Mouse (Mus musculus): ENCODE data around the gene Pum3. TPM values are rescaled to one million over a fixed set of nuclear protein-coding genes. Genes with fewer than 3 reads are reported as not detected.

Gene Pum3
- 76.1 and 81.2 TPM in 2 replicates for polyA plus RNA-seq (2016; fragmentation: Nextera tagmentation; extraction: Ambion mirVana)

GRCm38 (mm10) chr19:27429745-27430251, at the start of gene Pum3:
Pum3 (minus strand) TSS chr19:27429825.
- Histone ChIP-seq H3K9me3 (no peaks in the 10 kb centered on the region), H3K9ac (peak within 1 kb of the TSS; percentile 73), H3K27me3 (replicated peaks) (no peaks in the 10 kb centered on the region), H3K4me1 (peaks cover 16% of the 10 kb centered on the region), H3K4me3 (peak within 1 kb of the TSS; percentile 78), H3K27ac (peak within 1 kb of the TSS; percentile 50; the same call in 1 of the 2 replicates), H3K36me3 (peaks cover 7% of the 10 kb centered on the region), H3K4me2 (replicated peaks) (peak within 1 kb of the TSS; percentile 75)
- peak; percentile 98 for ATAC-seq (ENCODE audit: low FRiP score, low read depth)
- under 1% methylated on average over 40 of the region's 40 CpGs for WGBS

- Histone ChIP-seq H3K9me3 (no peaks in the 10 kb centered on the region), H3K4me2 (replicated peaks) (no peak overlapping the region), H3K27ac (no peak overlapping the region), H3K4me1 (no peaks in the 10 kb centered on the region), H3K4me3 (no peak overlapping the region), H3K27me3 (replicated peaks) (no peaks in the 10 kb centered on the region), H3K36me3 (no peaks in the 10 kb centered on the region), H3K9ac (no peak overlapping the region)
- ATAC-seq (ENCODE audit: low FRiP score, low read depth): no peak
- WGBS: 82% methylated on average over 4 of the region's 4 CpGs
Observed at GRCm38 (mm10) chr19:27466691-27467090, 37.1 kb upstream of the Pum3 start.

- H3K9me3 ChIP-seq: no peaks in the 10 kb centered on the region
- no peak overlapping the region for H3K4me3 ChIP-seq
- no peaks in the 10 kb centered on the region for H3K4me1 ChIP-seq
- no peaks in the 10 kb centered on the region for H3K36me3 ChIP-seq
- no peak overlapping the region for H3K27ac ChIP-seq
- no peak overlapping the region for H3K4me2 ChIP-seq (replicated peaks)
- no peak overlapping the region for H3K9ac ChIP-seq
- no peaks in the 10 kb centered on the region for H3K27me3 ChIP-seq (replicated peaks)
- WGBS: 77% methylated on average over 4 of the region's 4 CpGs
- ATAC-seq (ENCODE audit: low FRiP score, low read depth): no peak
Observed at GRCm38 (mm10) chr19:27462656-27463055, 33.0 kb upstream of the Pum3 start.

- Histone ChIP-seq H3K36me3 (no peaks in the 10 kb centered on the region), H3K4me3 (no peak overlapping the region), H3K4me2 (replicated peaks) (no peak overlapping the region), H3K27ac (no peak overlapping the region), H3K9ac (no peak overlapping the region), H3K9me3 (no peaks in the 10 kb centered on the region), H3K4me1 (no peaks in the 10 kb centered on the region), H3K27me3 (replicated peaks) (no peaks in the 10 kb centered on the region)
- ATAC-seq (ENCODE audit: low FRiP score, low read depth): no peak
- WGBS: 45% methylated on average over 4 of the region's 4 CpGs
Observed at GRCm38 (mm10) chr19:27450458-27450857, 20.8 kb upstream of the Pum3 start.

GRCm38 (mm10) chr19:27447515-27447914, 17.9 kb upstream of the Pum3 start:
- no peaks in the 10 kb centered on the region for H3K4me1 ChIP-seq
- no peak overlapping the region for H3K27ac ChIP-seq
- WGBS: 27% methylated on average over 7 of the region's 7 CpGs
- no peak overlapping the region for H3K4me3 ChIP-seq
- no peaks in the 10 kb centered on the region for H3K9me3 ChIP-seq
- H3K27me3 ChIP-seq (replicated peaks): no peaks in the 10 kb centered on the region
- no peaks in the 10 kb centered on the region for H3K36me3 ChIP-seq
- H3K9ac ChIP-seq: no peak overlapping the region
- ATAC-seq (ENCODE audit: low FRiP score, low read depth): peak; percentile 56; the same call in 1 of the 2 replicates
- H3K4me2 ChIP-seq (replicated peaks): no peak overlapping the region

- Histone ChIP-seq H3K4me3 (no peak overlapping the region), H3K4me2 (replicated peaks) (no peak overlapping the region), H3K9me3 (no peaks in the 10 kb centered on the region), H3K4me1 (no peaks in the 10 kb centered on the region), H3K27me3 (replicated peaks) (no peaks in the 10 kb centered on the region), H3K9ac (no peak overlapping the region), H3K36me3 (no peaks in the 10 kb centered on the region), H3K27ac (no peak overlapping the region)
- ATAC-seq (ENCODE audit: low FRiP score, low read depth): no peak
- WGBS: 73% methylated on average over 5 of the region's 5 CpGs
Observed at GRCm38 (mm10) chr19:27441106-27441505, 11.5 kb upstream of the Pum3 start.

GRCm38 (mm10) chr19:27437982-27438652, 8.5 kb upstream of the Pum3 start:
- Histone ChIP-seq H3K36me3 (no peaks in the 10 kb centered on the region), H3K4me3 (no peak overlapping the region), H3K27ac (no peak overlapping the region), H3K4me1 (no peaks in the 10 kb centered on the region), H3K9ac (no peak overlapping the region), H3K9me3 (no peaks in the 10 kb centered on the region), H3K4me2 (replicated peaks) (no peak overlapping the region), H3K27me3 (replicated peaks) (no peaks in the 10 kb centered on the region)
- 86% methylated on average over 10 of the region's 10 CpGs for WGBS
- ATAC-seq (ENCODE audit: low FRiP score, low read depth): no peak

GRCm38 (mm10) chr19:27430406-27430805, 781 bp upstream of the Pum3 start:
- H3K9me3 ChIP-seq: no peaks in the 10 kb centered on the region
- H3K4me2 ChIP-seq (replicated peaks): peak overlapping the region; percentile 75
- peak overlapping the region; percentile 78 for H3K4me3 ChIP-seq
- peak overlapping the region; percentile 50; the same call in 1 of the 2 replicates for H3K27ac ChIP-seq
- no peaks in the 10 kb centered on the region for H3K27me3 ChIP-seq (replicated peaks)
- ATAC-seq (ENCODE audit: low FRiP score, low read depth): peak; percentile 13; the same call in 1 of the 2 replicates
- H3K4me1 ChIP-seq: peaks cover 16% of the 10 kb centered on the region
- H3K9ac ChIP-seq: peak overlapping the region; percentile 73
- 1% methylated on average over 10 of the region's 10 CpGs for WGBS
- peaks cover 3% of the 10 kb centered on the region; the same call in 1 of the 2 replicates for H3K36me3 ChIP-seq

- H3K27me3 ChIP-seq (replicated peaks): no peaks in the 10 kb centered on the region
- no peak; the same call in 1 of the 2 replicates for ATAC-seq (ENCODE audit: low FRiP score, low read depth)
- no peak overlapping the region for H3K27ac ChIP-seq
Observed at GRCm38 (mm10) chr19:27429281-27429680, 344 bp downstream of the Pum3 start.

GRCm38 (mm10) chr19:27427865-27428264, 1.8 kb downstream of the Pum3 start:
- 85% methylated on average over 2 of the region's 2 CpGs for WGBS
- Histone ChIP-seq H3K4me2 (replicated peaks) (no peak overlapping the region), H3K9me3 (no peaks in the 10 kb centered on the region), H3K9ac (no peak overlapping the region), H3K27me3 (replicated peaks) (no peaks in the 10 kb centered on the region), H3K4me1 (peaks cover 16% of the 10 kb centered on the region), H3K27ac (no peak overlapping the region), H3K4me3 (no peak overlapping the region), H3K36me3 (peaks cover 24% of the 10 kb centered on the region)
- no peak for ATAC-seq (ENCODE audit: low FRiP score, low read depth)

More at GRCm38 (mm10) chr19:27429281-27429680, 344 bp downstream of the Pum3 start:
- no peaks in the 10 kb centered on the region for H3K9me3 ChIP-seq
- H3K36me3 ChIP-seq: peaks cover 12% of the 10 kb centered on the region
- H3K4me1 ChIP-seq: peaks cover 16% of the 10 kb centered on the region
- H3K9ac ChIP-seq: peak overlapping the region; percentile 62
- WGBS: under 1% methylated on average over 16 of the region's 16 CpGs
- peak overlapping the region; percentile 78 for H3K4me3 ChIP-seq
- H3K4me2 ChIP-seq (replicated peaks): peak overlapping the region; percentile 75

- 86% methylated on average over 1 of the region's 1 CpGs for WGBS
- Histone ChIP-seq H3K27ac (no peak overlapping the region), H3K9me3 (no peaks in the 10 kb centered on the region), H3K4me3 (no peak overlapping the region), H3K9ac (no peak overlapping the region), H3K36me3 (peaks cover 37% of the 10 kb centered on the region), H3K4me2 (replicated peaks) (no peak overlapping the region), H3K4me1 (peaks cover 16% of the 10 kb centered on the region), H3K27me3 (replicated peaks) (no peaks in the 10 kb centered on the region)
- no peak for ATAC-seq (ENCODE audit: low FRiP score, low read depth)
Observed at GRCm38 (mm10) chr19:27426451-27426850, 3.2 kb downstream of the Pum3 start.

- Histone ChIP-seq H3K27me3 (replicated peaks) (no peaks in the 10 kb centered on the region), H3K9ac (no peak overlapping the region), H3K27ac (no peak overlapping the region), H3K36me3 (peaks cover 45% of the 10 kb centered on the region), H3K4me1 (peaks cover 10% of the 10 kb centered on the region), H3K4me2 (replicated peaks) (no peak overlapping the region), H3K9me3 (no peaks in the 10 kb centered on the region), H3K4me3 (no peak overlapping the region)
- no peak for ATAC-seq (ENCODE audit: low FRiP score, low read depth)
- 80% methylated on average over 7 of the region's 7 CpGs for WGBS
Observed at GRCm38 (mm10) chr19:27425656-27426055, 4.0 kb downstream of the Pum3 start.

GRCm38 (mm10) chr19:27417375-27417774, 12.2 kb downstream of the Pum3 start:
- Histone ChIP-seq H3K9me3 (no peaks in the 10 kb centered on the region), H3K9ac (no peak overlapping the region), H3K36me3 (peaks cover 69% of the 10 kb centered on the region), H3K4me1 (no peaks in the 10 kb centered on the region), H3K27ac (no peak overlapping the region), H3K4me3 (no peak overlapping the region), H3K27me3 (replicated peaks) (no peaks in the 10 kb centered on the region), H3K4me2 (replicated peaks) (no peak overlapping the region)
- no peak for ATAC-seq (ENCODE audit: low FRiP score, low read depth)
- WGBS: 93% methylated on average over 4 of the region's 4 CpGs

All from neural tube, embryonic 12.5 days (tissue).